Mouse (Mus musculus): ENCODE data around the gene Asb6. TPM values are rescaled to one million over a fixed set of nuclear protein-coding genes. Genes with fewer than 3 reads are reported as not detected.

Gene Asb6
- total and polyA plus RNA-seq, 2 experiments from 2014 or later = 36.6 to 53.5 TPM

- no peak for DNase-seq (ENCODE audit: low spot score)
- peaks cover 15% of the 10 kb centered on the region for H3K27me3 ChIP-seq (ENCODE audit: insufficient read depth, low read length)
- H3K9me3 ChIP-seq (ENCODE audit: low read length) = no peaks in the 10 kb centered on the region
- H3K4me3 ChIP-seq (ENCODE audit: low read length) = no peak overlapping the region
- H3K4me1 ChIP-seq (ENCODE audit: insufficient read depth, low read length) = 0 out of 2 replicates have a peak, but pooled peaks cover 2% of the 10 kb centered on the region
- no peak overlapping the region for H3K27ac ChIP-seq
- H3K4me2 ChIP-seq (ENCODE audit: low read depth, low read length) = no peak overlapping the region
- ATAC-seq = no peak
- 62% methylated on average over 10 of the region's 10 CpGs for WGBS
- TF ChIP-seq CTCF (IDR thresholded peaks at IDR 0.05; ENCODE audit: low read depth) = no peak
- H3K36me3 ChIP-seq (ENCODE audit: insufficient read depth, low read length) = no peaks in the 10 kb centered on the region
- no peak overlapping the region for H3K9ac ChIP-seq (replicated peaks; ENCODE audit: low read length)
Observed at GRCm38 (mm10) chr2:30842615-30843014, 12.5 kb upstream of the Asb6 start.

GRCm38 (mm10) chr2:30836238-30836990 lies 6.3 kb upstream of the Asb6 start:
- no peak for DNase-seq (ENCODE audit: low spot score)
- no peaks in the 10 kb centered on the region for H3K4me1 ChIP-seq (ENCODE audit: insufficient read depth, low read length)
- no peak overlapping the region for H3K27ac ChIP-seq
- H3K27me3 ChIP-seq (ENCODE audit: insufficient read depth, low read length) = no peaks in the 10 kb centered on the region
- TF ChIP-seq CTCF (IDR thresholded peaks at IDR 0.05; ENCODE audit: low read depth) = no peak
- no peaks in the 10 kb centered on the region for H3K9me3 ChIP-seq (ENCODE audit: low read length)
- H3K4me2 ChIP-seq (ENCODE audit: low read depth, low read length) = no peak overlapping the region
- 13% methylated on average over 21 of the region's 21 CpGs for WGBS
- H3K9ac ChIP-seq (replicated peaks; ENCODE audit: low read length) = no peak overlapping the region
- H3K36me3 ChIP-seq (ENCODE audit: insufficient read depth, low read length) = no peaks in the 10 kb centered on the region
- no peak for ATAC-seq
- H3K4me3 ChIP-seq (ENCODE audit: low read length) = no peak overlapping the region

GRCm38 (mm10) chr2:30834373-30835022 lies 4.4 kb upstream of the Asb6 start, which contains the start of gene Prrx2:
Gene Prrx2 (plus strand): TSS chr2:30834972.
- H3K9me3 ChIP-seq (ENCODE audit: low read length) = no peaks in the 10 kb centered on the region
- TF ChIP-seq CTCF (IDR thresholded peaks at IDR 0.05; ENCODE audit: low read depth) = no peak
- no peak within 1 kb of the TSS for H3K9ac ChIP-seq (replicated peaks; ENCODE audit: low read length)
- H3K36me3 ChIP-seq (ENCODE audit: insufficient read depth, low read length) = no peaks in the 10 kb centered on the region
- H3K27ac ChIP-seq = no peak within 1 kb of the TSS
- H3K27me3 ChIP-seq (ENCODE audit: insufficient read depth, low read length) = no peaks in the 10 kb centered on the region
- no peak for DNase-seq (ENCODE audit: low spot score)
- 68% methylated on average over 9 of the region's 10 CpGs for WGBS
- no peak for ATAC-seq
- H3K4me2 ChIP-seq (ENCODE audit: low read depth, low read length) = no peak within 1 kb of the TSS
- H3K4me1 ChIP-seq (ENCODE audit: insufficient read depth, low read length) = no peaks in the 10 kb centered on the region
- no peak within 1 kb of the TSS for H3K4me3 ChIP-seq (ENCODE audit: low read length)

- Histone ChIP-seq H3K27ac (no peak overlapping the region), H3K36me3 (ENCODE audit: insufficient read depth, low read length) (no peaks in the 10 kb centered on the region), H3K9ac (replicated peaks; ENCODE audit: low read length) (no peak overlapping the region), H3K4me3 (ENCODE audit: low read length) (no peak overlapping the region), H3K9me3 (ENCODE audit: low read length) (no peaks in the 10 kb centered on the region), H3K27me3 (ENCODE audit: insufficient read depth, low read length) (no peaks in the 10 kb centered on the region), H3K4me1 (ENCODE audit: insufficient read depth, low read length) (no peaks in the 10 kb centered on the region), H3K4me2 (ENCODE audit: low read depth, low read length) (no peak overlapping the region)
- 64% methylated on average over 5 of the region's 5 CpGs for WGBS
- DNase-seq (ENCODE audit: low spot score) (no peak), ATAC-seq (no peak)
- no peak for TF ChIP-seq CTCF (IDR thresholded peaks at IDR 0.05; ENCODE audit: low read depth)
Observed at GRCm38 (mm10) chr2:30833644-30834043, 3.5 kb upstream of the Asb6 start.

GRCm38 (mm10) chr2:30829315-30829714 lies 818 bp downstream of the Asb6 start:
- H3K4me1 ChIP-seq (ENCODE audit: insufficient read depth, low read length) = 0 out of 2 replicates have a peak, but pooled peaks cover 6% of the 10 kb centered on the region
- no peaks in the 10 kb centered on the region for H3K9me3 ChIP-seq (ENCODE audit: low read length)
- no peak overlapping the region for H3K9ac ChIP-seq (replicated peaks; ENCODE audit: low read length)
- WGBS = 41% methylated on average over 5 of the region's 5 CpGs
- no peaks in the 10 kb centered on the region for H3K27me3 ChIP-seq (ENCODE audit: insufficient read depth, low read length)
- no peak overlapping the region for H3K4me3 ChIP-seq (ENCODE audit: low read length)
- H3K27ac ChIP-seq = no peak overlapping the region
- H3K36me3 ChIP-seq (ENCODE audit: insufficient read depth, low read length) = peaks cover 16% of the 10 kb centered on the region
- H3K4me2 ChIP-seq (ENCODE audit: low read depth, low read length) = no peak overlapping the region
- peak; percentile 28 for DNase-seq (ENCODE audit: low spot score)
- no peak for ATAC-seq
- TF ChIP-seq CTCF (IDR thresholded peaks at IDR 0.05; ENCODE audit: low read depth) = peak; percentile 60

- Histone ChIP-seq H3K4me1 (ENCODE audit: insufficient read depth, low read length) (0 out of 2 replicates have a peak, but pooled peaks cover 6% of the 10 kb centered on the region), H3K36me3 (ENCODE audit: insufficient read depth, low read length) (peaks cover 28% of the 10 kb centered on the region), H3K4me3 (ENCODE audit: low read length) (peak overlapping the region; percentile 83), H3K9me3 (ENCODE audit: low read length) (no peaks in the 10 kb centered on the region), H3K9ac (replicated peaks; ENCODE audit: low read length) (peak overlapping the region; percentile 64), H3K4me2 (ENCODE audit: low read depth, low read length) (peak overlapping the region; percentile 65), H3K27me3 (ENCODE audit: insufficient read depth, low read length) (no peaks in the 10 kb centered on the region), H3K27ac (peak overlapping the region; percentile 71)
- DNase-seq (ENCODE audit: low spot score) (peak; percentile 95), ATAC-seq (peak; percentile 92)
- TF ChIP-seq CTCF (IDR thresholded peaks at IDR 0.05; ENCODE audit: low read depth) = peak; percentile 97
- WGBS = under 1% methylated on average over 63 of the region's 63 CpGs
Observed at GRCm38 (mm10) chr2:30827749-30828475, 2.2 kb downstream of the Asb6 start.
